Mouse (Mus musculus): ENCODE results near the gene Mab21l1.

DNA sequence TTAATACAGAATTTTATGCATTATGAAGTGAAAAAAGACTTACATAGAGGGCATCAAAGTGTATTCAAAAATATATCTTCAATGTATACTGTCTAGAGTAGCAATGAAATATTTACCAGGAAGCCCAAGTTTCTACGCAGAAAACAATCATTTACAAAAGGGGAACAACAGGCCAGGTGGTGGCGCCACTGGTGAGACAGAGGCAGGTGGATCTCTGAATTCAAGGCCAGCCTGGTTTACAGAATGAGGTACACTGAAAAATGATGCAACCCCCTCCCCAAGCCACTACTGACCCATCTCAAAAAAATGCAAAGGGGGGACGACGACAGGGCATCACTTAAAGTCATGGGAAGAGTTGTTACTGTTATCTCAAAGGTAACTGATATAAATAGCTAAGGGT, 29.8 kb upstream of the Mab21l1 start:
- TF ChIP-seq CTCF (IDR thresholded peaks at IDR 0.05; ENCODE audit: insufficient read depth, low read length) (no peak), POLR2A (IDR thresholded peaks at IDR 0.05; ENCODE audit: borderline replicate concordance, extremely low read depth, low read depth, low read length) (no peak)
